Mouse (Mus musculus): Measurements from ENCODE around the gene Thpo. TPM values are rescaled to one million over a fixed set of nuclear protein-coding genes. Genes with fewer than 3 reads are reported as not detected.

Thpo gene
- total and polyA plus RNA-seq, 2 experiments from 2014 or later = 0.51 to 1.0 TPM

- H3K4me1 ChIP-seq (ENCODE audit: insufficient read depth) = 0 out of 2 replicates have a peak, but pooled peaks cover 4% of the 10 kb centered on the region
- DNase-seq (no peak), ATAC-seq (no peak)
- no peak overlapping the region for H3K27ac ChIP-seq (ENCODE audit: low read depth, low read length)
- peaks cover 10% of the 10 kb centered on the region for H3K27me3 ChIP-seq (ENCODE audit: insufficient read depth, low read length)
- 78% methylated on average over 5 of the region's 5 CpGs for WGBS
- no peak overlapping the region for H3K9ac ChIP-seq
- no peaks in the 10 kb centered on the region for H3K9me3 ChIP-seq (ENCODE audit: low read length)
- TF ChIP-seq CTCF (IDR thresholded peaks at IDR 0.05; ENCODE audit: low read depth) = no peak
- H3K4me3 ChIP-seq (ENCODE audit: low read depth, low read length) = no peak overlapping the region
- H3K4me2 ChIP-seq (ENCODE audit: low read depth) = no peak overlapping the region
- 0 out of 2 replicates have a peak, but pooled peaks cover 4% of the 10 kb centered on the region for H3K36me3 ChIP-seq (ENCODE audit: insufficient read depth)
Measured at GRCm38 (mm10) chr16:20735651-20736050, 1.3 kb upstream of the Thpo start.

DNA sequence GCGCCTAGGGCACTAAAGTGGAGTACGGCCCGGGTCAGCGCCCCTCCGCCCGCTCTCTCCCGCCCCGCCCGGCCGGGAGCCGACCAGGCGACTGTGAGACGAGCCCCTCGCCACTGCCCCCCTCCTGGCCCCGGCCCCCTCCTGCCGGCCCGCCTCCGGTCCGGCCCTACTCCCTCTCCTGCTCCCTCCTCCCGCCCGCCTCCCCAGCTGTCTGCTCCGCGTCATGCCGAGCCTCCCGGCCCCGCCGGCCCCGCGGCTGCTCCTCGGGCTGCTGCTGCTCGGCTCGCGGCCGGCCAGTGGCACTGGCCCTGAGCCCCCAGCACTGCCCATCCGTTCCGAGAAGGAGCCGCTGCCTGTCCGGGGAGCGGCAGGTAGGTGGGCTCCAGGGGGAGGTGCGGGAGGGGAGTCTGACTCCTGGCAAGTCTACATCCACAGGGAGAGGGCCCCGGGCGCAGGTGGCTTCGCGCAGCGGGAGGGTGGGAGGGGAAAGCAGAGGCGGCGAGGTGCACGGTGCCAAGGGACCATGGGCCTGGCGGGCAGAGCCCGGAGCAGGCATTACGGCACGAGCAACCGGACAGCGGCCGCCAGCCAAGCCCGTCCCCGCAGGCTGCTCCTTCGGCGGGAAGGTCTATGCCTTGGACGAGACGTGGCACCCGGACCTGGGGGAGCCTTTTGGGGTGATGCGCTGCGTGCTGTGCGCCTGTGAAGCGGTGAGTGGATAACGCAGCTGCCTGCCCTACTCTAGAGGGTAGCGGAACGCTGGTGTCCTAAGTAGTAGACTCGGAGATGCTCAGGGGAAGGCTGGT, 1.2 kb downstream of the Thpo start, which contains the start of gene Chrd:
Chrd (plus strand) TSS at position 203 of the 806 bp plus-strand sequence.
- peak within 1 kb of the TSS; percentile 80 for H3K4me3 ChIP-seq (ENCODE audit: low read depth, low read length)
- H3K4me1 ChIP-seq (ENCODE audit: insufficient read depth) = 0 out of 2 replicates have a peak, but pooled peaks cover 4% of the 10 kb centered on the region
- H3K27me3 ChIP-seq (ENCODE audit: insufficient read depth, low read length) = peaks cover 10% of the 10 kb centered on the region
- DNase-seq = peak; percentile 56
- peak within 1 kb of the TSS; percentile 85 for H3K4me2 ChIP-seq (ENCODE audit: low read depth)
- no peaks in the 10 kb centered on the region for H3K36me3 ChIP-seq (ENCODE audit: insufficient read depth)
- ATAC-seq = peak; percentile 83
- H3K9ac ChIP-seq = peak within 1 kb of the TSS; percentile 86
- no peaks in the 10 kb centered on the region for H3K9me3 ChIP-seq (ENCODE audit: low read length)
- 1% methylated on average over 64 of the region's 70 CpGs for WGBS
- TF ChIP-seq CTCF (IDR thresholded peaks at IDR 0.05; ENCODE audit: low read depth) = no peak
- peak within 1 kb of the TSS; percentile 64 for H3K27ac ChIP-seq (ENCODE audit: low read depth, low read length)

GRCm38 (mm10) chr16:20732251-20732924, 1.9 kb downstream of the Thpo start:
- peak overlapping the region; percentile 80 for H3K4me3 ChIP-seq (ENCODE audit: low read depth, low read length)
- TF ChIP-seq CTCF (IDR thresholded peaks at IDR 0.05; ENCODE audit: low read depth) = peak; percentile 23; the same call in 1 of the 2 replicates
- 5% methylated on average over 24 of the region's 30 CpGs for WGBS
- peak; percentile 51 for ATAC-seq
- H3K9me3 ChIP-seq (ENCODE audit: low read length) = no peaks in the 10 kb centered on the region
- peak overlapping the region; percentile 64 for H3K27ac ChIP-seq (ENCODE audit: low read depth, low read length)
- peak; percentile 58 for DNase-seq
- H3K27me3 ChIP-seq (ENCODE audit: insufficient read depth, low read length) = peaks cover 10% of the 10 kb centered on the region
- peak overlapping the region; percentile 86 for H3K9ac ChIP-seq
- H3K4me1 ChIP-seq (ENCODE audit: insufficient read depth) = 0 out of 2 replicates have a peak, but pooled peaks cover 4% of the 10 kb centered on the region
- peak overlapping the region; percentile 85 for H3K4me2 ChIP-seq (ENCODE audit: low read depth)
- H3K36me3 ChIP-seq (ENCODE audit: insufficient read depth) = no peaks in the 10 kb centered on the region

GRCm38 (mm10) chr16:20731688-20732087, 2.6 kb downstream of the Thpo start:
- WGBS = 68% methylated on average over 5 of the region's 5 CpGs

GRCm38 (mm10) chr16:20730293-20730711, 4.0 kb downstream of the Thpo start:
- no peak for TF ChIP-seq CTCF (IDR thresholded peaks at IDR 0.05; ENCODE audit: low read depth)
- ATAC-seq = no peak

More at GRCm38 (mm10) chr16:20731688-20732087, 2.6 kb downstream of the Thpo start:
- H3K36me3 ChIP-seq (ENCODE audit: insufficient read depth) = no peaks in the 10 kb centered on the region
- H3K4me1 ChIP-seq (ENCODE audit: insufficient read depth) = 0 out of 2 replicates have a peak, but pooled peaks cover 4% of the 10 kb centered on the region
- ATAC-seq (no peak), DNase-seq (peak; percentile 24)
- H3K9me3 ChIP-seq (ENCODE audit: low read length) = no peaks in the 10 kb centered on the region
- H3K27ac ChIP-seq (ENCODE audit: low read depth, low read length) = no peak overlapping the region
- H3K27me3 ChIP-seq (ENCODE audit: insufficient read depth, low read length) = peaks cover 10% of the 10 kb centered on the region
- no peak for TF ChIP-seq CTCF (IDR thresholded peaks at IDR 0.05; ENCODE audit: low read depth)
- no peak overlapping the region for H3K4me3 ChIP-seq (ENCODE audit: low read depth, low read length)
- no peak overlapping the region for H3K4me2 ChIP-seq (ENCODE audit: low read depth)
- no peak overlapping the region for H3K9ac ChIP-seq

DNA sequence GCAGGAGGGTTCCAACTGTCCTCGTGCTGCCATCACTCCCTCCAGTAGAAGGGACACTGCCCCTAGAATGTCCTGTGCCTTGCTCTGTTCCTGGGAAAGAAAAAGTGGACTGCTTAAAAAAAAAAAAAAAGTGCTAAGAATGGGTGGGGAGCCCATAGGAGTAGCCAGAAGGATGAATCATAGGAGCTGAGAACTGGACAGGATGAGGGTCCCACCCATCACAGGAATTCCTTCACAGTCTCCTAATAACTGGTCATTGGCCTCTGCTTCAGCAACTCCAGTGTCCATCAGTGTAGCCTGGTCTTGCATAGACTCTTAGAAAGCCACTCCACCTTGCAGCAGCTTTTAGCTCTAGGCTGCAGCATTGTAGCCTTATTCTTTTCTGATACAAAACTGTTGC, 7.9 kb downstream of the Thpo start:
- ATAC-seq (no peak), DNase-seq (no peak)
- Histone ChIP-seq H3K27ac (ENCODE audit: low read depth, low read length) (no peak overlapping the region), H3K4me1 (ENCODE audit: insufficient read depth) (no peaks in the 10 kb centered on the region), H3K36me3 (ENCODE audit: insufficient read depth) (peaks cover 10% of the 10 kb centered on the region; the same call in 1 of the 2 replicates), H3K4me3 (ENCODE audit: low read depth, low read length) (no peak overlapping the region), H3K27me3 (ENCODE audit: insufficient read depth, low read length) (no peaks in the 10 kb centered on the region), H3K4me2 (ENCODE audit: low read depth) (no peak overlapping the region), H3K9ac (no peak overlapping the region), H3K9me3 (ENCODE audit: low read length) (no peaks in the 10 kb centered on the region)
- 77% methylated on average over 1 of the region's 1 CpGs for WGBS
- TF ChIP-seq CTCF (IDR thresholded peaks at IDR 0.05; ENCODE audit: low read depth) = no peak

More at GRCm38 (mm10) chr16:20730293-20730711, 4.0 kb downstream of the Thpo start:
- Histone ChIP-seq H3K4me3 (ENCODE audit: low read depth, low read length) (no peak overlapping the region), H3K36me3 (ENCODE audit: insufficient read depth) (no peaks in the 10 kb centered on the region), H3K9me3 (ENCODE audit: low read length) (no peaks in the 10 kb centered on the region), H3K27me3 (ENCODE audit: insufficient read depth, low read length) (peaks cover 8% of the 10 kb centered on the region), H3K27ac (ENCODE audit: low read depth, low read length) (no peak overlapping the region), H3K9ac (no peak overlapping the region), H3K4me2 (ENCODE audit: low read depth) (no peak overlapping the region), H3K4me1 (ENCODE audit: insufficient read depth) (0 out of 2 replicates have a peak, but pooled peaks cover 4% of the 10 kb centered on the region)
- no peak for DNase-seq
- WGBS = 49% methylated on average over 5 of the region's 5 CpGs

Measured in forebrain, postnatal 0 days (tissue).